Comparison of ENCODE assay signal across 9 mouse cellular contexts in the genomic region with DNA sequence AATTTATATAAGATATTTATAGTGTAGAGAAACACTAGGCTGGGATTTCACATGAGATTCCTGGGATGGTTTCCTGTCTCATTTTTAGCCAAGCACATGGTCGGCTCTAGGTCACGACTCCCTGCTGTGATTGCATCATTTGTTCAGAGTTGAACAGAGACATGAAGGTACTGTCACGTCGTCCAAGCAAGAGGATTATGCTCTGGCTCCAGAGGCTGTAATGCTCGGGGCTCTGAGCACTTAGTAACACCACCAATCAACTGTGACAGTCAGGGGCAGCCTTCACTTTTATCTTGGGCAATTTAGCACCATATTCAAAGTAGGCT.
DNase-seq lines count a peak whose midpoint lies in the region; ATAC-seq and TF ChIP-seq lines count a peak whose summit lies in the region.
"Had no signal": no experiment of that assay in that cellular context is flagged by ENCODE, and none has a peak within 500 bp of the region (broad histone marks: within the 10 kb centered on the region; RNA-seq: fewer than 3 reads in every experiment).

No protein-coding gene starts in this region.

- no peak overlapping the region for H3K4me2 ChIP-seq in embryonic facial prominence, embryonic 12.5 days (replicated peaks)
- peak overlapping the region; percentile 50 for H3K4me2 ChIP-seq in liver, embryonic 15.5 days
- H3K4me2 ChIP-seq: hindbrain, embryonic 14.5 days had no signal

- no peaks in the 10 kb centered on the region for H3K36me3 ChIP-seq in liver, adult 2 months (ENCODE audit: control insufficient read depth, insufficient read depth, low read length)
- H3K36me3 ChIP-seq in embryonic facial prominence, embryonic 12.5 days, result peaks cover 18% of the 10 kb centered on the region; the same call in 1 of the 2 replicates
- H3K36me3 ChIP-seq in liver, embryonic 15.5 days (replicated peaks), result peaks cover 3% of the 10 kb centered on the region; the same call in 1 of the 2 replicates

- H3K9ac ChIP-seq in liver, adult 2 months (ENCODE audit: low read depth, low read length), result no peak overlapping the region
- H3K9ac ChIP-seq in embryonic facial prominence, embryonic 12.5 days, result no peak overlapping the region
- no peak overlapping the region for H3K9ac ChIP-seq in liver, embryonic 15.5 days
- H3K9ac ChIP-seq: hindbrain, embryonic 14.5 days had no signal

- H3K4me1 ChIP-seq in liver, adult 2 months (ENCODE audit: control insufficient read depth, insufficient read depth, low read length), result peaks cover 27% of the 10 kb centered on the region
- H3K4me1 ChIP-seq in embryonic facial prominence, embryonic 12.5 days, result peaks cover 38% of the 10 kb centered on the region
- peaks cover 70% of the 10 kb centered on the region for H3K4me1 ChIP-seq in liver, embryonic 15.5 days (replicated peaks)

- 11% methylated on average over 5 of the region's 5 CpGs for WGBS in liver, adult 2 months
- 15% methylated on average over 5 of the region's 5 CpGs for WGBS in embryonic facial prominence, embryonic 12.5 days
- WGBS in liver, embryonic 15.5 days (ENCODE audit: insufficient replicate concordance), result 13% methylated on average over 5 of the region's 5 CpGs

- TF ChIP-seq CTCF in liver, adult 2 months (IDR thresholded peaks at IDR 0.05; ENCODE audit: low read depth, low read length), result no peak

- no peaks in the 10 kb centered on the region for H3K27me3 ChIP-seq in liver, adult 2 months (ENCODE audit: control insufficient read depth, insufficient read depth, low read length)
- H3K27me3 ChIP-seq in embryonic facial prominence, embryonic 12.5 days, result no peaks in the 10 kb centered on the region
- H3K27me3 ChIP-seq in liver, embryonic 15.5 days, result no peaks in the 10 kb centered on the region

- ATAC-seq in embryonic facial prominence, embryonic 12.5 days (ENCODE audit: insufficient number of reproducible peaks, insufficient read depth, low FRiP score, low TSS enrichment), result no peak
- peak; percentile 38; the same call in 1 of the 2 replicates for ATAC-seq in liver, embryonic 15.5 days (ENCODE audit: insufficient read depth)
- no peak for ATAC-seq in granulocyte monocyte progenitor cell, adult 5-6 weeks (replicated peaks; ENCODE audit: poor library complexity, severe bottlenecking)
- ATAC-seq in activated CD4-positive, CD25-positive, alpha-beta regulatory T cell, adult 4 months, result no peak

- peak overlapping the region; percentile 8; the same call in 1 of the 2 replicates for H3K27ac ChIP-seq in liver, adult 2 months (replicated peaks; ENCODE audit: insufficient read depth, low read depth, low read length)
- H3K27ac ChIP-seq in embryonic facial prominence, embryonic 12.5 days, result peak overlapping the region; percentile 32; the same call in 1 of the 2 replicates
- peak overlapping the region; percentile 78 for H3K27ac ChIP-seq in liver, embryonic 15.5 days (replicated peaks)
- H3K27ac ChIP-seq: hindbrain, embryonic 14.5 days had no signal

- no peak overlapping the region for H3K4me3 ChIP-seq in liver, adult 2 months (ENCODE audit: insufficient read depth, low read depth, low read length)
- no peak overlapping the region for H3K4me3 ChIP-seq in embryonic facial prominence, embryonic 12.5 days
- no peak overlapping the region for H3K4me3 ChIP-seq in liver, embryonic 15.5 days (replicated peaks)

- TF ChIP-seq POLR2A in liver, adult 2 months (IDR thresholded peaks at IDR 0.05; ENCODE audit: extremely low read depth, insufficient read depth, low read length), result no peak

- no peaks in the 10 kb centered on the region for H3K79me2 ChIP-seq in liver, adult 2 months (ENCODE audit: control insufficient read depth, insufficient read depth, low read length)

- H3K9me3 ChIP-seq in embryonic facial prominence, embryonic 12.5 days, result no peaks in the 10 kb centered on the region
- no peaks in the 10 kb centered on the region for H3K9me3 ChIP-seq in liver, embryonic 15.5 days (replicated peaks)

- DNase-seq in adrenal gland, adult 2 months, result peak; percentile 34
- no peak for DNase-seq in adrenal gland, postnatal 10 days
- DNase-seq in liver, adult 2 months (ENCODE audit: extremely low read depth, low read depth, low spot score), result peak; percentile 88
- DNase-seq in liver, result no peak

Comparison
In these comparisons a context has a peak if more than half of its experiments do, and no peak if none do; other contexts are left out.
1. DNase-seq: peak in adrenal gland, adult 2 months (single experiment) and liver, adult 2 months (single experiment); none in adrenal gland, postnatal 10 days (single experiment) and liver (single experiment).
2. H3K27ac ChIP-seq: peak in every context shown above with its lines; median percentile 78 in liver, embryonic 15.5 days; 32 in embryonic facial prominence, embryonic 12.5 days; 8 in liver, adult 2 months.